Mouse (Mus musculus): ENCODE measurements at regions not wholly inside any gene's neighbourhood (a gene's known extent, or its start where the extent isn't known, plus 50 kb on each side); places are given as distances from the start of the nearest gene placed in this dataset.
A peak's percentile ranks its signal among the peaks of the same experiment; 100 is the strongest.

GRCm38 (mm10) chr11:18067676-18068075, 114.0 kb upstream of the Etaa1 start:
- no peak for DNase-seq (ENCODE audit: low spot score in 2 of 2)

GRCm38 (mm10) chr11:18041589-18041988, 87.9 kb upstream of the Etaa1 start:
- no peak for DNase-seq (ENCODE audit: low spot score in 2 of 2)

DNA sequence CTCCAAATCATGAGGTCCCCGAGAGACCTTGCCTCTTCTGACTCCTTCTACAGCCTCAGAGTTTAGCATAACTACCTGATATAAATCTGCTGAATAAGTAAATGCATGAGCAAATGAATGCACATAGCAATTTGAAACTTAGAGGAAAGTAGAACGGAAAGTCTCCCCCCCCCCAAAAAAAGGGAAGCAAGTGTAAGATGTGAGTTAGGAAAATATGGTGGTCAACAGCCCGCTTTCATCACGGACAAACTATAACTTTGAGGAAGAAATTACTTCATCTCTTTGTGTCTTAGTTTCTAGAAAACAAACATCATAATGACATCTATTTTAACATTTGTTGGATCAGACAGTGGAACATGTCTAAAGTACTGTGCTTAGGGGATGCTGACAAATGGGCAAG, 77.4 kb upstream of the Etaa1 start:
- DNase-seq (ENCODE audit: low spot score in 2 of 2), result no peak

GRCm38 (mm10) chr11:18022065-18022464, 68.4 kb upstream of the Etaa1 start:
- no peak for DNase-seq (ENCODE audit: low spot score in 2 of 2)

DNA sequence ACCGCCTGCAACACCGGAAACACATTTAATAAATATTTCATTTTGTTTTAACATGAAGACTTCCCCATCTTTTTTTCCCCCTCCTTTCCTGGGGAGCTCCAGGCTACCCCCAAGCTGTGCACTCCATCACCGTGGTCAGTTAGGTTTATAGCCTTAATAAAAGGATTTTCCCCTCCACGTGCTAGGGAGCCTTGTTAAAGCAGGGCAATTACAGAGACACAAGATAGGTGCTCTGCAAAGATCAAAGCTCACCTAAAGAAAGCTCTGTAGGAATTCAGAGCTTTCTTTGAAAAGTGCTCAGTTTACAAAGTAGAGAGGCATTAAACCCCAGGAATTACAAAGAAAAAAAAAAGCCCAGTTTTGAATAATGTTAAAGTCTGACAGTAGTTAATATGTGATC, 61.6 kb upstream of the Etaa1 start:
- DNase-seq (ENCODE audit: low spot score in 2 of 2), result no peak

- no peak for DNase-seq (ENCODE audit: low spot score in 2 of 2)
These were observed 60.9 kb upstream of the Etaa1 start for GRCm38 (mm10) chr11:18014610-18015009.

GRCm38 (mm10) chr11:18012085-18012484, 58.4 kb upstream of the Etaa1 start:
- DNase-seq (ENCODE audit: low spot score in 2 of 2), result no peak

GRCm38 (mm10) chr11:18011101-18011733, 57.5 kb upstream of the Etaa1 start:
- DNase-seq (ENCODE audit: low spot score in 2 of 2), result peak in 1 of 2 experiments; percentile 34

GRCm38 (mm10) chr11:18008140-18008539, 54.5 kb upstream of the Etaa1 start:
- no peak for DNase-seq (ENCODE audit: low spot score in 2 of 2)

All from gastrocnemius, postnatal 4 days (tissue).